Comparison of ENCODE assay signal across 8 mouse cellular contexts in genomic region chr8:91799016-91799581, GRCm38 (mm10). TPM values are rescaled to one million over a fixed set of nuclear protein-coding genes. Genes with fewer than 3 reads are reported as not detected.
DNase-seq lines count a peak whose midpoint lies in the region; ATAC-seq and TF ChIP-seq lines count a peak whose summit lies in the region.

No protein-coding gene starts in this region.

- WGBS in lung, embryonic 14.5 days = 21% methylated on average over 16 of the region's 16 CpGs
- 18% methylated on average over 16 of the region's 16 CpGs for WGBS in forebrain, embryonic 15.5 days
- 9% methylated on average over 16 of the region's 16 CpGs for WGBS in limb, embryonic 12.5 days
- whole genome bisulfite sequencing in stomach, embryonic 14.5 days = 24% methylated on average over 16 of the region's 16 CpGs

- no peaks in the 10 kb centered on the region for H3K4me1 ChIP-seq in lung, embryonic 14.5 days (ENCODE audit: insufficient read depth)
- peaks cover 38% of the 10 kb centered on the region for H3K4me1 ChIP-seq in forebrain, embryonic 15.5 days
- H3K4me1 ChIP-seq in limb, embryonic 12.5 days (replicated peaks) = peaks cover 48% of the 10 kb centered on the region
- H3K4me1 ChIP-seq in stomach, embryonic 14.5 days (ENCODE audit: control insufficient read depth, insufficient read depth, low read length) = peaks cover 8% of the 10 kb centered on the region; the same call in 1 of the 2 replicates

- 0 out of 2 replicates have a peak, but pooled peaks cover 4% of the 10 kb centered on the region for H3K36me3 ChIP-seq in lung, embryonic 14.5 days (ENCODE audit: insufficient read depth)
- no peaks in the 10 kb centered on the region for H3K36me3 ChIP-seq in forebrain, embryonic 15.5 days
- no peaks in the 10 kb centered on the region for H3K36me3 ChIP-seq in limb, embryonic 12.5 days
- no peaks in the 10 kb centered on the region for H3K36me3 ChIP-seq in stomach, embryonic 14.5 days (ENCODE audit: control insufficient read depth, insufficient read depth, low read length)

- peak overlapping the region; percentile 98 for H3K27ac ChIP-seq in lung, embryonic 14.5 days (ENCODE audit: low read depth)
- H3K27ac ChIP-seq in forebrain, embryonic 15.5 days (replicated peaks) = no peak overlapping the region
- H3K27ac ChIP-seq in limb, embryonic 12.5 days = no peak overlapping the region; the same call in 1 of the 2 replicates
- no peak overlapping the region for H3K27ac ChIP-seq in stomach, embryonic 14.5 days (ENCODE audit: low read length)

- H3K9me3 ChIP-seq in lung, embryonic 14.5 days (ENCODE audit: low read depth, low read length) = no peaks in the 10 kb centered on the region
- H3K9me3 ChIP-seq in forebrain, embryonic 15.5 days = no peaks in the 10 kb centered on the region
- H3K9me3 ChIP-seq in limb, embryonic 12.5 days = no peaks in the 10 kb centered on the region
- H3K9me3 ChIP-seq in stomach, embryonic 14.5 days (ENCODE audit: control insufficient read depth, low read depth, low read length) = no peaks in the 10 kb centered on the region

- TF ChIP-seq CTCF in lung, embryonic 14.5 days (IDR thresholded peaks at IDR 0.05; ENCODE audit: low read depth) = no peak

- peak; percentile 19 for DNase-seq in lung, embryonic 14.5 days
- DNase-seq in lung, postnatal 14 days = no peak
- no peak for DNase-seq in testis, postnatal 14 days (ENCODE audit: low spot score)
- no peak for DNase-seq in left cerebral cortex, postnatal 4 days
- no peak for DNase-seq in urinary bladder, postnatal 25 days (ENCODE audit: low spot score)

- intact Hi-C loops in left cerebral cortex, postnatal 4 days (cut with DNase I) = loop anchor here (10.0 kb wide), 1 partner anchor 264 kb away; no protein-coding TSS in a partner anchor

- peaks cover 84% of the 10 kb centered on the region for H3K27me3 ChIP-seq in lung, embryonic 14.5 days (ENCODE audit: insufficient read depth, low read length)
- H3K27me3 ChIP-seq in forebrain, embryonic 15.5 days = peaks cover 93% of the 10 kb centered on the region
- peaks cover 98% of the 10 kb centered on the region for H3K27me3 ChIP-seq in limb, embryonic 12.5 days
- H3K27me3 ChIP-seq in stomach, embryonic 14.5 days (ENCODE audit: control insufficient read depth, insufficient read depth, low read length) = peaks cover 70% of the 10 kb centered on the region

- ATAC-seq in lung, embryonic 14.5 days (ENCODE audit: insufficient read depth) = no peak
- ATAC-seq in forebrain, embryonic 15.5 days (replicated peaks) = no peak
- ATAC-seq in limb, embryonic 12.5 days (ENCODE audit: insufficient number of reproducible peaks, insufficient read depth, low FRiP score, low TSS enrichment, low read depth) = no peak
- no peak for ATAC-seq in stomach, embryonic 14.5 days (ENCODE audit: insufficient number of reproducible peaks, insufficient read depth, low FRiP score, low read depth)

- peak overlapping the region; percentile 66 for H3K4me3 ChIP-seq in lung, embryonic 14.5 days (ENCODE audit: low read depth, low read length)
- 0 out of 2 replicates have a peak overlapping the region, but pooled peaks have one; percentile 45 for H3K4me3 ChIP-seq in forebrain, embryonic 15.5 days
- H3K4me3 ChIP-seq in limb, embryonic 12.5 days (replicated peaks) = peak overlapping the region; percentile 52
- H3K4me3 ChIP-seq in stomach, embryonic 14.5 days (ENCODE audit: low read depth, low read length) = peak overlapping the region; percentile 51

- peak overlapping the region; percentile 85 for H3K4me2 ChIP-seq in lung, embryonic 14.5 days
- H3K4me2 ChIP-seq in forebrain, embryonic 15.5 days (replicated peaks) = no peak overlapping the region; the same call in 1 of the 2 replicates
- H3K4me2 ChIP-seq in limb, embryonic 12.5 days = peak overlapping the region; percentile 75
- peak overlapping the region; percentile 93 for H3K4me2 ChIP-seq in stomach, embryonic 14.5 days (replicated peaks; ENCODE audit: low read depth, low read length)

- H3K9ac ChIP-seq in lung, embryonic 14.5 days = peak overlapping the region; percentile 89
- H3K9ac ChIP-seq in forebrain, embryonic 15.5 days (replicated peaks) = no peak overlapping the region
- H3K9ac ChIP-seq in limb, embryonic 12.5 days (replicated peaks) = peak overlapping the region; percentile 68
- peak overlapping the region; percentile 33; the same call in 1 of the 2 replicates for H3K9ac ChIP-seq in stomach, embryonic 14.5 days (replicated peaks; ENCODE audit: low read depth, low read length)

RNA-seq across cellular contexts. Expression of gene Irx3, which starts 2.8 kb away (rescaled TPM):
- polyA plus RNA-seq in lung, embryonic 14.5 days (2014; fragmentation: Nextera tagmentation; extraction: Ambion mirVana) = 25.5 and 29.9 TPM in 2 replicates
- polyA plus RNA-seq in forebrain, embryonic 15.5 days (2015; fragmentation: Nextera tagmentation; extraction: Ambion mirVana) = 1.6 TPM in 2 replicates
- 8.9 and 11.0 TPM in 2 replicates for polyA plus RNA-seq in limb, embryonic 12.5 days (2016; fragmentation: Nextera tagmentation; extraction: Ambion mirVana)
- 4.2 and 4.6 TPM in 2 replicates for polyA plus RNA-seq in stomach, embryonic 14.5 days (2014; fragmentation: Nextera tagmentation; extraction: Ambion mirVana)
- total RNA-seq in left cerebral cortex, postnatal 4 days (2021) = under 1 TPM in 1 of 2 experiments, not detected in 1; 0.24 TPM
